Mouse (Mus musculus) regulatory T cell (primary cell): ENCODE results near the gene Pla2g2d.

ENCODE experiments used
- in situ Hi-C: fragments of 300-600 bp; cut with MboI, MseI; formaldehyde crosslinking; loops from one replicate; pipeline ENCODE4 v1.15.1; 2025; ENCODE audit warnings: high pct_unique_total_duplicates

Pla2g2d gene

DNA sequence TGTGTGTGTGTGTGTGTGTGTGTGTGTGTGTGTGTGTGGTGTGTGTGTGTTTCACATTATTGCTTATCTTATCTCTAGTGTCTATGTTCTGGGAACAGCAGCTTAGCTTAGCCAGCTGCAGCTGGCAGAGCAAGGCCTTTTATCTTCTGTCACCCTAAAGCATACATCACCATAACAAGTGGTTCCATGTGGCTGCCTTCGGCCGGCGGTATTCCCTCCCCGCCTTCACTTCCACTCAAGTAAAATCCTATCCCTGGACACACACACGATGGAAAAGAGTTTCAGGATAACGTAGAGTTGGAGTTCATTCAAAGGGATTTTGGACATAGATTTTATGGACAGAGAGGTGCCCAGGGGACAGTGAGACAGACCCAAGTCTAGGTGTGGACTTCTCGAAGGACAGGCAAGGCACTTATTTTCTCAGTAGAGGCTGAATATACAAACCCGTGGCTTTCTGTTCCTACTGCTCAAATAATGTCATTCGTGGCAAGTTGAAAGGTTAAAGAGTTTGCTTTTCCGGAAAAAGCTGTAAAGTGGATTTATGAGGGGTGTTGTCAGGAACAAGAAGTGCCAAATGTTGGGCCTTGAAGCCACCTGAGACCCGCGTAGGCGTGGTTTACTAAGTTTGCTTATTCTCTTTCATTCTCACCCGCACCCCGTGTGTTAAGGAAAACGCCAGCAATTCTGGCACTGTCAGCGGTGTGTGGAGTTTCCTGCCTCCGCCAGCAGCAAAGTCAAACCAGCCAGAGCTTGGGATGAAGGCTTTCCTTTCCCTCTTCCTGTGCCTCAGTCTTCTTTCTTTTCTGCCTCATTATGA is 50.4 kb downstream of the Pla2g2d start:
- in situ Hi-C loops: no loop called here

DNA sequence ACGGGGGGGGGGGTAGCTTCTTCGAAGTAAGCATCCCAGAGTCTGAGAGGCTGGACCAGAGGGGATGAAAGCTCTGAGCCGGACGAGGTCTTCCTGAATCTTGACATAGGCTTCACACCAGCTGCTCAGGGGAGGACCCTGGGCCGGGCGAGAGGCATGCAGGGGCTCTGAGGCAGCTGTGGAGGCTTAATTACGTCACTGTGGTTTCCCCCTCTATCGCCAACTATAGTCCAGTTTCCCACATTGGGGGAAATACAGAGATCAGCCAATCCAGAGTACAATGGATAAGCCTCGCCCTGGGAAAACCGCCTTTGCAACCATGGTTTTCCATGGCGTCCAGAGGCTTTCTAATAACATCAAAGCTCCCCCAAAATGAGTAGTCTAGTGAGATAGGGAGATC is 51.6 kb downstream of the Pla2g2d start:
- in situ Hi-C loops: no loop called here
